Mouse (Mus musculus) liver, embryonic 18 days (tissue): Measurements from ENCODE around the gene Olfr666. TPM values are rescaled to one million over a fixed set of nuclear protein-coding genes. Genes with fewer than 3 reads are reported as not detected.

ENCODE experiments used
- polyA plus RNA-seq: library from polyadenylated mRNA; depleted of rRNA; stranded (reverse); fragments of >200 nt; gene quantifications from 2 replicates; pipeline ENCODE4 v1.2.3, GENCODE M21; 2012; rRNA removed

The Olfr666 gene
- polyA plus RNA-seq, result not detected in 2 replicates

GRCm38 (mm10) chr7:104895852-104896251 lies at the start of gene Olfr666:
Gene Olfr666 (minus strand): TSS chr7:104895952.

GRCm38 (mm10) chr7:104933940-104934339 lies 38.2 kb upstream of the Olfr666 start, which contains the start of gene Olfr669:
Gene Olfr669 (plus strand): TSS chr7:104934240.

GRCm38 (mm10) chr7:104927957-104928356 lies 32.2 kb upstream of the Olfr666 start, which contains the start of gene Olfr668:
Gene Olfr668 (minus strand): TSS chr7:104928057.

GRCm38 (mm10) chr7:104921382-104921781 lies 25.6 kb upstream of the Olfr666 start, which contains the start of gene Olfr667:
Gene Olfr667 (minus strand): TSS chr7:104921482.

GRCm38 (mm10) chr7:104877731-104878130 lies 18.0 kb downstream of the Olfr666 start, which contains the start of gene Olfr665:
Gene Olfr665 (plus strand): TSS chr7:104878031.

GRCm38 (mm10) chr7:104856709-104857108 lies 39.0 kb downstream of the Olfr666 start, which contains the start of gene Usp17la:
Gene Usp17la (plus strand): TSS chr7:104857009.

GRCm38 (mm10) chr7:104842503-104842902 lies 53.2 kb downstream of the Olfr666 start, which contains the start of gene Usp17lb:
Gene Usp17lb (minus strand): TSS chr7:104842603.

Other genes starting within 250 kb of the Olfr666 start
- 0.01 TPM in 1 of 2 replicates, not detected in the other for gene Olfr658, start 248.6 kb downstream of the Olfr666 start, polyA plus RNA-seq
- gene Olfr659, start 229.2 kb downstream of the Olfr666 start, polyA plus RNA-seq, result not detected in 2 replicates
- gene Olfr661, start 209.5 kb downstream of the Olfr666 start, polyA plus RNA-seq, result not detected in 2 replicates
- gene Usp17le, start 118.5 kb downstream of the Olfr666 start, polyA plus RNA-seq, result 0.01 TPM in 1 of 2 replicates, not detected in the other
- gene Usp17lb, start 53.3 kb downstream of the Olfr666 start, polyA plus RNA-seq, result not detected in 2 replicates
- gene Usp17la, start 38.9 kb downstream of the Olfr666 start, polyA plus RNA-seq, result not detected in 2 replicates
- gene Olfr665, start 17.9 kb downstream of the Olfr666 start, polyA plus RNA-seq, result not detected in 2 replicates
- gene Olfr667, start 25.5 kb upstream of the Olfr666 start, polyA plus RNA-seq, result not detected in 2 replicates
- not detected in 2 replicates for gene Olfr668, start 32.1 kb upstream of the Olfr666 start, polyA plus RNA-seq
- gene Olfr669, start 38.3 kb upstream of the Olfr666 start, polyA plus RNA-seq, result not detected in 2 replicates
- not detected in 2 replicates for gene Olfr670, start 66.7 kb upstream of the Olfr666 start, polyA plus RNA-seq
- not detected in 2 replicates for gene Olfr671, start 83.2 kb upstream of the Olfr666 start, polyA plus RNA-seq
- gene Olfr672, start 106.1 kb upstream of the Olfr666 start, polyA plus RNA-seq, result not detected in 2 replicates
- gene Olfr675, start 132.5 kb upstream of the Olfr666 start, polyA plus RNA-seq, result not detected in 2 replicates
- gene Olfr676, start 136.7 kb upstream of the Olfr666 start, polyA plus RNA-seq, result not detected in 2 replicates
- not detected in 2 replicates for gene Olfr677, start 155.4 kb upstream of the Olfr666 start, polyA plus RNA-seq
- gene Olfr678, start 168.5 kb upstream of the Olfr666 start, polyA plus RNA-seq, result not detected in 2 replicates
- gene Olfr679, start 185.3 kb upstream of the Olfr666 start, polyA plus RNA-seq, result not detected in 2 replicates
- gene Olfr680-ps1, start 196.9 kb upstream of the Olfr666 start, polyA plus RNA-seq, result not detected in 2 replicates
- not detected in 2 replicates for gene Olfr681, start 220.9 kb upstream of the Olfr666 start, polyA plus RNA-seq